Mouse (Mus musculus) G1E (cell line): ENCODE data around the gene Hsf2. TPM values are rescaled to one million over a fixed set of nuclear protein-coding genes. Genes with fewer than 3 reads are reported as not detected.

ENCODE experiments used
- ATAC-seq: 2 replicates; pipeline ENCODE4 v1.8.0; 2016; ENCODE audit warnings: mild to moderate bottlenecking; ENCODE audit not compliant: insufficient number of reproducible peaks, poor library complexity, low FRiP score, severe bottlenecking; ENCODE audit errors: extremely low read depth
- DNase-seq: peaks from one replicate; pipeline ENCODE4 v3.0.0; 2012; ENCODE audit warnings: low spot score
- H3K27me3 ChIP-seq: 2 replicates; pipeline ENCODE4 v1.6.1; 2012; ENCODE audit warnings: mild to moderate bottlenecking, low read length, inconsistent platforms; ENCODE audit not compliant: insufficient read depth
- H3K36me3 ChIP-seq: replicated peaks from 2 replicates; pipeline ENCODE3; 2012; ENCODE audit warnings: mild to moderate bottlenecking, inconsistent platforms
- H3K4me1 ChIP-seq: 2 replicates; pipeline ENCODE4 v1.6.1; 2012; ENCODE audit warnings: low read depth, low read length, inconsistent platforms, mixed read lengths; ENCODE audit not compliant: insufficient read depth
- H3K4me3 ChIP-seq: 2 replicates; pipeline ENCODE4 v1.5.1; 2012; ENCODE audit warnings: low read depth, mild to moderate bottlenecking, inconsistent platforms, low read length, moderate library complexity, mixed read lengths
- H3K9me3 ChIP-seq: replicated peaks from 2 replicates; pipeline ENCODE4 v1.6.1; 2012; ENCODE audit warnings: inconsistent platforms
- CTCF ChIP-seq: IDR thresholded peaks from 2 replicates; pipeline ENCODE4 v1.5.1; 2012; ENCODE audit warnings: low read depth, low read length, inconsistent platforms, mixed read lengths
- GATA1 ChIP-seq: IDR thresholded peaks from 2 replicates; pipeline ENCODE4 v1.6.1; 2012; ENCODE audit warnings: borderline replicate concordance, low read length, inconsistent platforms, mixed read lengths
- GATA2 ChIP-seq: IDR thresholded peaks from 2 replicates; pipeline ENCODE4 v1.6.1; 2012; ENCODE audit warnings: low read depth, low read length, inconsistent platforms, borderline replicate concordance
- POLR2AphosphoS5 ChIP-seq: IDR thresholded peaks from 2 replicates; pipeline ENCODE4 v1.6.1; 2012; ENCODE audit warnings: low read depth, low read length, inconsistent platforms; ENCODE audit not compliant: insufficient replicate concordance
- TAL1 ChIP-seq: conservative IDR thresholded peaks from 2 replicates; pipeline ENCODE4 v1.6.1; 2012; ENCODE audit warnings: low read depth, low read length, inconsistent platforms, mixed read lengths
- polyA plus RNA-seq: library from polyadenylated mRNA; stranded (reverse); fragments of >175 nt; gene quantifications from 2 replicates; pipeline ENCODE4 v1.2.3, GENCODE M21; 2012
- total RNA-seq, 2 experiments: library from RNA; stranded (forward) in 1 of 2; stranded (reverse) in 1 of 2; fragments of 200-1000 nt in 1 of 2; fragments of >200 nt in 1 of 2; fragmentation: Nextera tagmentation in 1 of 2; gene quantifications; 2 replicates each; pipeline ENCODE4 v1.2.3; 2014 to 2017

The Hsf2 gene
- total RNA-seq (2014; fragmentation: Nextera tagmentation): 15.2 TPM in 2 replicates
- total RNA-seq (2017): 13.6 and 15.7 TPM in 2 replicates
- polyA plus RNA-seq: 0.33 and 0.61 TPM in 2 replicates

- H3K4me3 ChIP-seq: peak within 1 kb of the TSS; percentile 73
- no peak for TF ChIP-seq POLR2AphosphoS5
- H3K4me1 ChIP-seq: peaks cover 3% of the 10 kb centered on the region
- peak; percentile 99 for ATAC-seq
- no peaks in the 10 kb centered on the region for H3K36me3 ChIP-seq
- peak; percentile 79 for DNase-seq
- no peaks in the 10 kb centered on the region for H3K9me3 ChIP-seq
- H3K27me3 ChIP-seq: no peaks in the 10 kb centered on the region
These were observed at the start of gene Hsf2 for GRCm38 (mm10) chr10:57485908-57486541. Gene Hsf2, plus strand, starts transcription at chr10:57486385.

- H3K9me3 ChIP-seq: no peaks in the 10 kb centered on the region
- H3K4me1 ChIP-seq: no peaks in the 10 kb centered on the region
- no peak for ATAC-seq
- no peak overlapping the region for H3K4me3 ChIP-seq
- DNase-seq: no peak
- H3K36me3 ChIP-seq: no peaks in the 10 kb centered on the region
- TF ChIP-seq TAL1 (no peak), GATA2 (no peak), POLR2AphosphoS5 (no peak), GATA1 (no peak), CTCF (no peak)
- no peaks in the 10 kb centered on the region for H3K27me3 ChIP-seq
These were observed 48.3 kb upstream of the Hsf2 start for GRCm38 (mm10) chr10:57437898-57438297.

- H3K9me3 ChIP-seq: no peaks in the 10 kb centered on the region
- no peaks in the 10 kb centered on the region for H3K27me3 ChIP-seq
- no peak for TF ChIP-seq POLR2AphosphoS5
- TF ChIP-seq TAL1: no peak
- TF ChIP-seq GATA1: no peak
- TF ChIP-seq GATA2: no peak
- no peak for TF ChIP-seq CTCF
- DNase-seq (no peak), ATAC-seq (no peak)
- H3K36me3 ChIP-seq: no peaks in the 10 kb centered on the region
- H3K4me3 ChIP-seq: no peak overlapping the region
- no peaks in the 10 kb centered on the region for H3K4me1 ChIP-seq
These were observed 45.1 kb upstream of the Hsf2 start for GRCm38 (mm10) chr10:57441049-57441448.

GRCm38 (mm10) chr10:57444392-57444791 is 41.8 kb upstream of the Hsf2 start:
- TF ChIP-seq CTCF (no peak), GATA2 (no peak), POLR2AphosphoS5 (no peak), GATA1 (no peak), TAL1 (no peak)
- H3K27me3 ChIP-seq: no peaks in the 10 kb centered on the region
- no peaks in the 10 kb centered on the region for H3K36me3 ChIP-seq
- no peak overlapping the region for H3K4me3 ChIP-seq
- DNase-seq (no peak), ATAC-seq (no peak)
- H3K4me1 ChIP-seq: no peaks in the 10 kb centered on the region
- H3K9me3 ChIP-seq: no peaks in the 10 kb centered on the region

GRCm38 (mm10) chr10:57445655-57446054 is 40.5 kb upstream of the Hsf2 start:
- ATAC-seq (no peak), DNase-seq (no peak)
- Histone ChIP-seq H3K4me1 (no peaks in the 10 kb centered on the region), H3K9me3 (no peaks in the 10 kb centered on the region), H3K36me3 (no peaks in the 10 kb centered on the region), H3K4me3 (no peak overlapping the region), H3K27me3 (no peaks in the 10 kb centered on the region)
- TF ChIP-seq TAL1 (no peak), POLR2AphosphoS5 (no peak), CTCF (no peak), GATA2 (no peak), GATA1 (no peak)

- DNase-seq (no peak), ATAC-seq (no peak)
- Histone ChIP-seq H3K27me3 (no peaks in the 10 kb centered on the region), H3K9me3 (no peaks in the 10 kb centered on the region), H3K4me1 (no peaks in the 10 kb centered on the region), H3K4me3 (no peak overlapping the region), H3K36me3 (no peaks in the 10 kb centered on the region)
- TF ChIP-seq POLR2AphosphoS5 (no peak), CTCF (no peak), GATA1 (no peak), GATA2 (no peak), TAL1 (no peak)
These were observed 38.5 kb upstream of the Hsf2 start for GRCm38 (mm10) chr10:57447657-57448050.
